Mouse (Mus musculus) stomach, embryonic 15.5 days (tissue): Measurements from ENCODE around the gene Lars2. TPM values are rescaled to one million over a fixed set of nuclear protein-coding genes. Genes with fewer than 3 reads are reported as not detected.
A peak's percentile ranks its signal among the peaks of the same experiment; 100 is the strongest.
"Not testable (repeated sequence)": the region's sequence is repeated elsewhere in the genome, so short reads cannot be mapped to it uniquely, and the experiment has no call there.

ENCODE experiments used
- ATAC-seq: fragments of 200-750 bp; cut with Nextera tagmentation; 2 replicates; pipeline ENCODE4 v1.8.0; 2017; ENCODE audit warnings: low read depth, moderate number of reproducible peaks, moderate TSS enrichment; ENCODE audit not compliant: insufficient read depth, low FRiP score
- H3K27ac ChIP-seq: fragments of 300-500 bp; sonication (generic); 2 replicates; pipeline ENCODE4 v1.5.1; 2015; ENCODE audit warnings: mild to moderate bottlenecking, inconsistent platforms
- H3K27me3 ChIP-seq: fragments of 300-500 bp; sonication (generic); replicated peaks from 2 replicates; pipeline ENCODE4 v1.6.1; 2015; ENCODE audit warnings: inconsistent platforms
- H3K36me3 ChIP-seq: fragments of 300-500 bp; sonication (generic); 2 replicates; pipeline ENCODE4 v1.6.1; 2015; ENCODE audit warnings: inconsistent platforms
- H3K4me1 ChIP-seq: fragments of 300-500 bp; sonication (generic); 2 replicates; pipeline ENCODE4 v1.6.1; 2015; ENCODE audit warnings: inconsistent platforms
- H3K4me2 ChIP-seq: fragments of 300-500 bp; sonication (generic); 2 replicates; pipeline ENCODE4 v1.6.1; 2015; ENCODE audit warnings: mild to moderate bottlenecking, inconsistent platforms
- H3K4me3 ChIP-seq: fragments of 300-500 bp; sonication (generic); replicated peaks from 2 replicates; pipeline ENCODE4 v1.5.1; 2015; ENCODE audit warnings: inconsistent platforms
- H3K9ac ChIP-seq: fragments of 300-500 bp; sonication (generic); 2 replicates; pipeline ENCODE4 v1.6.1; 2015; ENCODE audit warnings: inconsistent platforms
- H3K9me3 ChIP-seq: fragments of 300-500 bp; sonication (generic); 2 replicates; pipeline ENCODE4 v1.6.1; 2016; ENCODE audit warnings: inconsistent platforms
- WGBS: fragments of 180-500 bp; shearing (Covaris S2); methylation state at CpG from one replicate; pipeline ENCODE4 v1.1.7; 2015; 5-methylcytosine and 5-hydroxymethylcytosine counted together
- polyA plus RNA-seq: library from polyadenylated mRNA; unstranded; fragments of >200 nt; fragmentation: Nextera tagmentation; extraction: Ambion mirVana; gene quantifications from 2 replicates; pipeline ENCODE4 v1.2.1, GENCODE M21; 2015

Lars2 gene
- polyA plus RNA-seq, 1 experiment from 2014 or later = 1,059 TPM

DNA sequence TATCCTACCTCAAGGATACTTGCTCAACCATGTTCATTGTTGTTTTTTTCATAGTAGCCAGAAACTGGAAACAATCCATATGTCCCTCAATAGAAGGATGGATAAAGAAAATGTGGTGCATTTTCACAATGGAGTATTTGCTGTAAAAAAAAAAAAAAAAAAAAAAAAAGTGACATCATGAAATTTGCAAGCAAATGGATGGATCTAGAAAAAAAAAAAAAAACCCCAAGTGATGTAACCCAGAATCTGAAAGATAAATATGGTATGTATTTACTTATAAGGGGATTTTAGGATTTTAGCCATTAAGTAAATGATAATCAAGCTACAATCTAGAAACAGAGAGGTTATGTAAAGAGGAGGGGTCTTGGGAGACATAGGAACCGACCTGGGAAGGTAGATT lies 1.4 kb upstream of the Lars2 start:
- H3K9ac ChIP-seq = no peak overlapping the region

DNA sequence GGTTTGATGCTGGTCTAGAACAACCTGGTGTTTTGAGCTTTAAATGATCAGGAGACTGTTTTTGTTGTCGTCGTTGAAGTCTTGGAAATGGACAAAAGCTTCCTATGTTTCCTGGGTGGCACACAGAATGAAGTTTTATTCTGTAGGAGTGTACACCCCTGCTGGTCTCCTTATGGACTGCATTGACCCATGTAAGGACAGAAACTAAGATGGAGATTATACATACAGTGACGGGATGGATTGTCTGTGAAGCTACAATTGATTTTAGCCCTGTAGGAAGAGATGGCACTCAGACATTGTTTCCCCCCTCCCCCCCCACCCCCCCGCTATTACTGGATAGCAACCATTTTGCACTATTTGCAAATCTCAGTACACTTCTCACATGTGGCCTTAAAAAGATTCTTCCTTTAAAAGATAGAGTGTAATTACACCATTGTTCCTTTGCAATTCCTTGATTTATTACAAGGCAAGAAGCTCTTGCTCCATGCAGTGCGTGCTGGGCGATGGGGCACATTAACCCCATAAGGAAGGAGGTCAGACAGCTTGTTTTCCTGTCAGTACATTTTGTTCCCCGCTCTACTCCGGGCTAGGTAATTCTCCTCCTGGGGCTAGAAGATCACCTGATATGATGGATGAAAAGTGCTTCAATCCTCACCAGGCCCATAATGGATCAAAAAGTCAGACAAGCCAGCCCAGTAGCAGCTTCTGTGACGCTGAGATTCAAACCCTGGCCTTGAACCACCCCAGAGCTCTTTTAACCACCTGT lies 602 bp upstream of the Lars2 start:
- Histone ChIP-seq H3K9me3 (no peaks in the 10 kb centered on the region), H3K9ac (no peak overlapping the region; the same call in 1 of the 2 replicates), H3K4me1 (no peaks in the 10 kb centered on the region), H3K27ac (peak overlapping the region; percentile 45; the same call in 1 of the 2 replicates), H3K4me3 (peak overlapping the region; percentile 81), H3K4me2 (peak overlapping the region; percentile 85), H3K27me3 (no peaks in the 10 kb centered on the region), H3K36me3 (no peaks in the 10 kb centered on the region)
- ATAC-seq = peak; percentile 51
- WGBS = 24% methylated on average over 9 of the region's 9 CpGs

More for the DNA sequence above, 1.4 kb upstream of the Lars2 start:
- Histone ChIP-seq H3K36me3 (no peaks in the 10 kb centered on the region), H3K4me1 (no peaks in the 10 kb centered on the region), H3K4me3 (no peak overlapping the region), H3K4me2 (no peak overlapping the region), H3K9me3 (no peaks in the 10 kb centered on the region), H3K27me3 (no peaks in the 10 kb centered on the region), H3K27ac (no peak overlapping the region)
- no peak for ATAC-seq
- 59% methylated on average over 1 of the region's 1 CpGs for WGBS

DNA sequence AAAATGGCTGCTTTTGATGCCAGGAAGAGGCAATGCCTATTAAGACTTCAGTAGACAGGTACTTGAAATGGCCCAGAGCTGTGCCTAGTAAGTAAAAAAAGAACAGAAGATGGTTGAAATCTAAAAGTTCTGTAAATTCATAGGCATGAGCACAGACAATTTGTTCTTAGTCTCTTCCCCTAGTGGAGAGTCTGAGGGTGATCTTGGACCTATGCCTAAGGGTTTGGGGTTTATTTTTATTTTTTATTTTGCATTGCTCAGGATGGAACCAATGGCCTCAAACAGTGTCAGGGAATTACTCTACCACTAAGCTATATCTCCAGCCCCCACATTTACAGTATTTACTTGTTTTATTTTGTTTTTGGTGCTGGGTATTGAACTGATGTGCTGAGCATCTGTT lies 909 bp downstream of the Lars2 start:
- Histone ChIP-seq H3K36me3 (no peaks in the 10 kb centered on the region), H3K27me3 (no peaks in the 10 kb centered on the region), H3K4me1 (no peaks in the 10 kb centered on the region), H3K4me3 (peak overlapping the region; percentile 81), H3K9ac (no peak overlapping the region), H3K27ac (peak overlapping the region; percentile 94; the same call in 1 of the 2 replicates), H3K9me3 (no peaks in the 10 kb centered on the region), H3K4me2 (peak overlapping the region; percentile 85)
- ATAC-seq = no peak

DNA sequence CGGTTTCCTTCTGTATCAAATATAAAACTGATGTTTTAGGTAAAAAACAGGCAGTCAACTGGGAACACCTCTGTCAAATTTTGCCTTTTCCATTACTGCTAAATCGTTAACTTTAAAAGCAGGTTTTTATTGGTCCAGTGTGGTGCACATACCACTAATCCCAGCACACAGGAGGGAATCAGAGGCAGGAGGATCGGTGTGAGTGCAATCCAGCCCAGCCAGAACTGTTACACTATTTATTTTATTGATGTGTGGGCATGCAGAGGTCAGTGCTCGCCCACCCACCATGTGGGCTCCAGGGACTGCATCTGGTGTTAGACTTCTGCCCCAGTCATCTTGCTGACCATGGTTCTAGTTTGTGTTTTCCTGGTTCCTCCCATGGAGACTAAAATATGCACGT lies 15.7 kb downstream of the Lars2 start:
- Histone ChIP-seq H3K9me3 (no peaks in the 10 kb centered on the region), H3K4me1 (no peaks in the 10 kb centered on the region), H3K4me2 (no peak overlapping the region), H3K36me3 (no peaks in the 10 kb centered on the region), H3K4me3 (no peak overlapping the region), H3K27me3 (no peaks in the 10 kb centered on the region), H3K9ac (no peak overlapping the region), H3K27ac (no peak overlapping the region)
- ATAC-seq = no peak
- WGBS = 59% methylated on average over 5 of the region's 5 CpGs

DNA sequence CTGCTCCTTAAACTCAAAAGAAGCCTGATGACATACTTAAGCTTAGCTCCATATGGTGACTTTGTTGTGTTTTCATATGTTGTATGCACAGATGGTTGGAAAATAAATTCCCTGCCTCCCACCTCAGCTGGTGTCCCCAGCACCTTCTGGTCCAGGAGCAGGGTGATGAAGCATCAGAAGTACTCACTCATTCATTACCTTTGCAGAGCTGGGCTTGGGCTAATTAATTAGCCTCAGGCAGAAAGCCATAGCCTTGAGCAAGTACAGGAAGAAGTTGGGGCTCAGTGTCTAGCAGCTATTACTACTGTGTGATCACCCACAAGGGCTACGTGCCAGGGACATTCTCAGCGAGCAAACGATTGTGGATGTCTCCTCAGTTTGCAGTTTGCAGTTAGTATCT lies 18.0 kb downstream of the Lars2 start:
- no peaks in the 10 kb centered on the region for H3K9me3 ChIP-seq
- H3K27ac ChIP-seq = no peak overlapping the region
- no peaks in the 10 kb centered on the region for H3K27me3 ChIP-seq
- H3K4me1 ChIP-seq = no peaks in the 10 kb centered on the region
- ATAC-seq = 0 out of 2 replicates have a peak, but pooled peaks have one; percentile 18
- H3K36me3 ChIP-seq = no peaks in the 10 kb centered on the region
- H3K9ac ChIP-seq = no peak overlapping the region
- H3K4me3 ChIP-seq = no peak overlapping the region
- 82% methylated on average over 3 of the region's 3 CpGs for WGBS
- no peak overlapping the region for H3K4me2 ChIP-seq

DNA sequence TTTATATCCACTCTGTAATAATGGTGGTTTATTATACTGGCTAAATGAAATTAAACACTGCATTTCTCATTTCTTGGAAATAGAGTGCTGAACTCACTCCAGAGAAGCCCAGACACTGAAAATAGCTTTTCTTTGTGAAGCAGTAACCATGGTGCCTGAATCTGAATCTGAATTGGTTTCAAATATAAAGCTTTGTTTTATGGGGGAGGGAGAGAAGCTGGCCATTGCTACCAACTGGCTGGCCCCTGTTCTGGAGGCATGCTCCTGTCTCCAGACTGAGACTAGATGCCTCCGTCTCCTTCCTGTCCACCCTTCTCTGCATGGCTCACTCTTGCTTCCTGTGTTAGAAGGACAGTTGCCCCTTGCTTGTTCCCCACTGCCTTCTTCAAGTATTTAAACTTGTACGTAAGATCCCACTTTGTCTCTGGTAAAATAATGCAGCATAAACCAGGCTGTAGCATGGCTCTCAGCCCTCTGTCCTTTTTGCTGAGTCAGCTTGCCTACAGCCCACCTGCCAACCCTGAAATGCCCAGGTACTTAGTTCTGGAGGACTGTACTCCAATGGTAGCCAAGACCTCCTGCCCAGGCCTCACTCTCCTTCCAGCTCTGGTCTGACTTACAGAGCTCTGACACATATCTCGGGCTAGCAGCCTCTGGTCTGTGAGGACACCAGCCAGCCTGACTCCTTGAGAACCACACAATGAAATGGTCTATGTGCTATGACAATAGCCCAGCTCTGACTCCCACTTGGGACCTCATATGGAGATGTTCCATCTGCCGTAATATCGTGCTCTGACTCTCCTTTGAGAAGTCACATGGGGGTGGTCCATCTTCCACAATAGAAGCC lies 18.8 kb downstream of the Lars2 start:
- no peak overlapping the region for H3K9ac ChIP-seq
- no peaks in the 10 kb centered on the region for H3K36me3 ChIP-seq
- no peaks in the 10 kb centered on the region for H3K9me3 ChIP-seq
- no peak for ATAC-seq
- no peak overlapping the region for H3K4me2 ChIP-seq
- 80% methylated on average over 5 of the region's 5 CpGs for WGBS
- H3K27me3 ChIP-seq = no peaks in the 10 kb centered on the region
- no peaks in the 10 kb centered on the region for H3K4me1 ChIP-seq
- H3K4me3 ChIP-seq = no peak overlapping the region
- no peak overlapping the region for H3K27ac ChIP-seq

DNA sequence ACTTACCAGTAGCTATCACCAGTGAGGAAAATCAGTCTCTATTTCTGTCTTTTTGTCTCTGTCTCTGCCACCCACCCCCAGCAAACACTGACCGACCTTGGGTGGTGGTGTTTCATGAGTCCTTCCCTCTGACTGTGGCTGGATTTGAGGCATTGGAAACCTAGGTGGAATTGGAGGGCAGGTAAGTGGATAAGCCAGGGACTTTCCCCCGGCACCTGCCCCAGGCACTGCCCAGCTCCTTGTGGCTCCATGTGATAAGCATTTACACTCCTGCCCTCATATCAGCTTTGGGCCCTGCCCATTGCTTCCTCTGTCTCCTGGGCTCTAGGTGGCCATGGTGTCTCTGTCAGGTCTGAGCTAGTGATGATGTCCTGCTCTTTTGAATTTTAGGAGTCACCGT lies 19.6 kb downstream of the Lars2 start:
- no peaks in the 10 kb centered on the region for H3K36me3 ChIP-seq
- no peak overlapping the region for H3K4me2 ChIP-seq
- no peak overlapping the region for H3K9ac ChIP-seq
- 0 out of 2 replicates have a peak, but pooled peaks cover 2% of the 10 kb centered on the region for H3K4me1 ChIP-seq
- no peak overlapping the region for H3K4me3 ChIP-seq
- no peaks in the 10 kb centered on the region for H3K9me3 ChIP-seq
- WGBS = 82% methylated on average over 3 of the region's 3 CpGs
- H3K27me3 ChIP-seq = no peaks in the 10 kb centered on the region
- no peak overlapping the region for H3K27ac ChIP-seq
- ATAC-seq = no peak

DNA sequence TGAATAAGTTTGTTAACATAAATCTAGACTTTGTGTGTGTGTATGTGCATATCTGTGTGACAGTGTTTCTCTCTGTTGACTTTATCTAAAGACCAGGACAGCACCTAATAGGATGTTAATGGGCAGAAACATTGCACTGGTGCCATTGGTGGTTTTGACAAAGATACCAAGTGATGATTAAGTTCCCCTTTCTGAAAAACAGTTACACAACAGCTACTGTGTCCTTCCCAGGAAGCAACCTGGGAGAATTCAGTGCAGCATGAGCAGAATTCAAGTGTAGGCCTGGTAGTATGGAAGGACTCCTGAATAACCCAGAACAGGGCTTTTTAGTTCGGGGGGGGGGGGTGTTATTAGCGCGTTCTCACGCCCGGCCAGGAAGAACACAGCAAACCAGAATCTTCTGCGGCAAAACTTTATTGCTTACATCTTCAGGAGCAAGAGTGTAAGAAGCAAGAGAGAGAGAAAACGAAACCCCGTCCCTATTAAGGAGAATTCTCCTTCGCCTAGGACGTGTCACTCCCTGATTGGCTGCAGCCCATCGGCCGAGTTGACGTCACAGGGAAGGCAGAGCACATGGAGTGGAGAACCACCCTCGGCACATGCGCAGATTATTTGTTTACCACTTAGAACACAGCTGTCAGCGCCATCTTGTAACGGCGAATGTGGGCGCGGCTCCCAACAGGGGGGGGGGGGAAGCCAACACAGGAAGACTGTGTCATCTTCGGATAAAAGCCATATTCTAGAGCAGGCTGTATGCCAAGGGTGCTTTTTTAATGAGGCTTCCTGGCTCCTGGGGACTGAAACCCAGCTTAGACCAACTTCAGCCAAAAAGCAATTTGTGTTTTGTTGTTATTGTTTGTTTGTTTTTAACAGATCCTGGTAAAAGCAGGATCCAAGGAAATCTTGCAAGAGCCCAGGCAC lies 21.6 kb downstream of the Lars2 start:
- H3K27me3 ChIP-seq, ATAC-seq, H3K36me3 ChIP-seq, H3K9me3 ChIP-seq, H3K4me2 ChIP-seq, H3K9ac ChIP-seq, H3K27ac ChIP-seq, H3K4me3 ChIP-seq: not testable (repeated sequence)
- 0 out of 2 replicates have a peak, but pooled peaks cover 11% of the 10 kb centered on the region for H3K4me1 ChIP-seq
- 92% methylated on average over 19 of the region's 21 CpGs for WGBS

DNA sequence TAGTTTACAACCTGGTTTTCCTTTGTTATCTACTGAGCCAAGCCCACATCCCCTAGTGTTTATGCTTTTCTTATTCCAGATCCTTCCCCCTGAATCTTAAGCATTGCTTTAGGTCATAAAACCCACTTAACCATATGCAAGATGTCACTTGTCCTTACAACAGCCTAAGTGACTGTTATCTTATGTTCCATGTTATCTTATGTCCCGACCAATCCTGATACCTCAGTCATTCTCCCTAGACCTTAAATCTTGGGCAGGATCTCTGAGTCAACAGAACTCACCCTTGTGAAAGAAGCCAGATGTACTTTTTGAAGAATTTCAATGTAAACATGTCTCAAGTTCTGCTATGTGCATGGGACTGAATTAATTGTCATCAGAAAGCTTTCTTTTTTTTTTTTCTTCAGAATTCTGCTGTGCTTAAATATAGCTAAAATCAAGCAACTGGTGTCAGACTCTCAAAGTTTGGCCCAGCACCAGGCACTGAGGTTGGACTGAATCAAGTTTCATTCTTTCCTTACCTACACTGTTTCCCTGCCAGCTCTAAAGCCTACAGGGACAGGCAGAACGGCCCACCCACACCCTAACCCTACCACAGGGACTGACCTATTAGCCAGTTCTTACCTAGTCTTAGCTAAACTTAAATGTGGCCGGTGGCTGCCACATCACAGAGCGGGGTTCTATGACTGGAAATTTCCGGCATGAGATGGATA lies 24.6 kb downstream of the Lars2 start:
- H3K27me3 ChIP-seq = no peaks in the 10 kb centered on the region
- 43% methylated on average over 5 of the region's 5 CpGs for WGBS
- H3K27ac ChIP-seq = peak overlapping the region; percentile 69
- no peak overlapping the region for H3K9ac ChIP-seq
- no peaks in the 10 kb centered on the region for H3K36me3 ChIP-seq
- no peak overlapping the region for H3K4me2 ChIP-seq
- H3K4me1 ChIP-seq = 0 out of 2 replicates have a peak, but pooled peaks cover 14% of the 10 kb centered on the region
- H3K4me3 ChIP-seq = no peak overlapping the region
- no peaks in the 10 kb centered on the region for H3K9me3 ChIP-seq
- ATAC-seq = no peak

DNA sequence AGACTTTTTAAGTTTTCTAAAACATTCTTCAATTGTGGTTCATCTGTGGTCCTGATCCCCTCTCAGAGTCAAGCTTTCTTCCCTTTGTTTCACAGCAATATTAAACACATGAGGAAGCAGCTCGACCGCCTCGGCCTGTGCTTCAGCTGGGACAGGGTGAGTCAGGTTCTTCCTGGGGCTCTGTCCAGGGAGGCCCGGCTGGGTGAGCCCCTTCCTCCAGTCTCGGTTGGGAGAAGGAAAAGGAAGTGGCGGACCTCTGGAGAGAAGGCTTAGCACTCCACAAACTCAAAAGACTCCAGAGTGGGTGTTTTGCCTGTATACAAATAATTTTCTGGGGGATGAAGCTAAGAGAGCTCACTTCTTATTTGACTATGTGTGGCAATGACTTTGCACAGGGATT lies 28.1 kb downstream of the Lars2 start:
- H3K4me3 ChIP-seq = no peak overlapping the region
- no peaks in the 10 kb centered on the region for H3K27me3 ChIP-seq
- 26% methylated on average over 6 of the region's 6 CpGs for WGBS
- no peak overlapping the region for H3K27ac ChIP-seq
- no peaks in the 10 kb centered on the region for H3K36me3 ChIP-seq
- ATAC-seq = no peak
- 0 out of 2 replicates have a peak, but pooled peaks cover 14% of the 10 kb centered on the region for H3K4me1 ChIP-seq
- H3K4me2 ChIP-seq = no peak overlapping the region
- no peaks in the 10 kb centered on the region for H3K9me3 ChIP-seq
- H3K9ac ChIP-seq = no peak overlapping the region

DNA sequence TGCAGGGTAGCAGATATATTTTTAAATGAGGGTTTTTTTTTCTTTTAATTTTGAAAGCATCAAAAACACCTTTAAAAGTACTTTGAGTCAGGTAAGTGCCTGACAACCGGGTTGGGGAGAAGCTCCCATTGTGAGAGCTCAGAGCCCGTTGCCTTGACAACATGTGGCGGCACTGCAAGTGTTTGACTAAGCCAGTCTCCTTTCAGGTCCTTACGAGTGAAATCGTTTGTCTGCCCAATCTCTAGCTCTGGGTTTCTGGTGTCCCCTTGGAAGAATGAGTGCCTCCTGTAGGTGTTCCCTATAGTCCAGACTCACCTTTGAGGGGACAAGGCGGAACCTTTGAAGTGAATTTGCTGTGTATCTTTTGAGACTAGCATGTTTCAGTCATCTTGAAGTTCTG lies 31.0 kb downstream of the Lars2 start:
- Histone ChIP-seq H3K9me3 (no peaks in the 10 kb centered on the region), H3K27ac (no peak overlapping the region), H3K36me3 (no peaks in the 10 kb centered on the region), H3K27me3 (no peaks in the 10 kb centered on the region), H3K4me2 (no peak overlapping the region), H3K9ac (no peak overlapping the region), H3K4me3 (no peak overlapping the region), H3K4me1 (0 out of 2 replicates have a peak, but pooled peaks cover 3% of the 10 kb centered on the region)
- no peak for ATAC-seq
- WGBS = 66% methylated on average over 6 of the region's 6 CpGs
